Mouse (Mus musculus) heart, embryonic 13.5 days (tissue): Measurements from ENCODE around the gene Zfp672. TPM values are rescaled to one million over a fixed set of nuclear protein-coding genes. Genes with fewer than 3 reads are reported as not detected.

ENCODE experiments used
- ATAC-seq: fragments of 200-750 bp; cut with Nextera tagmentation; 2 replicates; pipeline ENCODE4 v1.8.0; 2017; ENCODE audit warnings: moderate TSS enrichment; ENCODE audit not compliant: insufficient number of reproducible peaks, low FRiP score, low TSS enrichment; ENCODE audit errors: extremely low read depth
- H3K27ac ChIP-seq: fragments of 300-500 bp; sonication (generic); replicated peaks from 2 replicates; pipeline ENCODE4 v1.5.1; 2015; ENCODE audit warnings: moderate library complexity, mild to moderate bottlenecking, inconsistent platforms
- H3K27me3 ChIP-seq: fragments of 300-500 bp; sonication (generic); replicated peaks from 2 replicates; pipeline ENCODE4 v1.6.1; 2015; ENCODE audit warnings: mild to moderate bottlenecking, inconsistent platforms
- H3K36me3 ChIP-seq: fragments of 300-500 bp; sonication (generic); 2 replicates; pipeline ENCODE4 v1.6.1; 2015; ENCODE audit warnings: mild to moderate bottlenecking, inconsistent platforms
- H3K4me1 ChIP-seq: fragments of 300-500 bp; sonication (generic); 2 replicates; pipeline ENCODE4 v1.6.1; 2015; ENCODE audit warnings: inconsistent platforms
- H3K4me2 ChIP-seq: fragments of 300-500 bp; sonication (generic); 2 replicates; pipeline ENCODE4 v1.6.1; 2015; ENCODE audit warnings: inconsistent platforms, mild to moderate bottlenecking, moderate library complexity
- H3K4me3 ChIP-seq: fragments of 300-500 bp; sonication (generic); 2 replicates; pipeline ENCODE4 v1.5.1; 2015; ENCODE audit warnings: moderate library complexity, mild to moderate bottlenecking, inconsistent platforms
- H3K9ac ChIP-seq: fragments of 300-500 bp; sonication (generic); 2 replicates; pipeline ENCODE4 v1.6.1; 2015; ENCODE audit warnings: inconsistent platforms, mild to moderate bottlenecking, moderate library complexity
- H3K9me3 ChIP-seq: fragments of 300-500 bp; sonication (generic); 2 replicates; pipeline ENCODE4 v1.6.1; 2016; ENCODE audit warnings: inconsistent platforms
- WGBS: fragments of 180-500 bp; shearing (Covaris S2); methylation state at CpG from one replicate; pipeline ENCODE4 v1.1.7; 2015; ENCODE audit warnings: mixed read lengths; 5-methylcytosine and 5-hydroxymethylcytosine counted together
- polyA plus RNA-seq: library from polyadenylated mRNA; unstranded; fragments of >200 nt; fragmentation: Nextera tagmentation; extraction: Ambion mirVana; gene quantifications from 2 replicates; pipeline ENCODE4 v1.2.1, GENCODE M21; 2015

Zfp672 gene
- polyA plus RNA-seq, 1 experiment from 2014 or later: 27.7 TPM

GRCm38 (mm10) chr11:58275756-58276155 lies 54.4 kb downstream of the Zfp672 start:
- ATAC-seq: no peak
- WGBS: 73% methylated on average over 4 of the region's 4 CpGs

DNA sequence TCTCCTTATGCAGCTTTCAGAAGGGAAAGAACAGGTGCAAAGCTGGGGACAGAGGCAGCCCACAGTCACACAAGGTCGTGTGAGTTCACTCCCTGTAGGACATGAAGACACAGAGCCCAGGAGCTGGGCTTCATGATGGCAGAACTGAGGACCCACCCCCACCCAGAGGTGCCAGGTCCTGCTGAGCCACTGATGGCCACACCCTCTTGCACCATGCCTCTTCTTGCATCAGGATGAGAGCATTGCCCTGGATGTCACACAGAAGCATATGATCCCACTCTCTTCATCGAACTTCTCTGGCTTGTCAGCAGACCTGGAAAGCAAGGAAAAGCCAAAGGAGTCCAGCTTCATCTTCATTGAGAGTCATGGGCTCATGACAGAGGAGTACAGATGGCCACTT lies 55.6 kb downstream of the Zfp672 start, which contains the start of gene 4930438A08Rik:
Gene 4930438A08Rik (plus strand): TSS at position 228 of the 400 bp plus-strand sequence.
- no peaks in the 10 kb centered on the region for H3K36me3 ChIP-seq
- no peak for ATAC-seq
- no peak within 1 kb of the TSS for H3K27ac ChIP-seq
- H3K4me2 ChIP-seq: no peak within 1 kb of the TSS
- peaks cover 39% of the 10 kb centered on the region for H3K27me3 ChIP-seq
- H3K9me3 ChIP-seq: no peaks in the 10 kb centered on the region
- no peak within 1 kb of the TSS for H3K4me3 ChIP-seq
- 60% methylated on average over 2 of the region's 2 CpGs for WGBS
- no peak within 1 kb of the TSS for H3K9ac ChIP-seq
- no peaks in the 10 kb centered on the region for H3K4me1 ChIP-seq

More at GRCm38 (mm10) chr11:58275756-58276155, 54.4 kb downstream of the Zfp672 start:
- H3K4me3 ChIP-seq: no peak overlapping the region
- H3K9me3 ChIP-seq: no peaks in the 10 kb centered on the region
- no peak overlapping the region for H3K4me2 ChIP-seq
- H3K4me1 ChIP-seq: no peaks in the 10 kb centered on the region
- no peak overlapping the region for H3K27ac ChIP-seq
- no peak overlapping the region for H3K9ac ChIP-seq
- peaks cover 38% of the 10 kb centered on the region for H3K27me3 ChIP-seq
- H3K36me3 ChIP-seq: no peaks in the 10 kb centered on the region

- no peak overlapping the region for H3K4me2 ChIP-seq
- 81% methylated on average over 3 of the region's 3 CpGs for WGBS
Measured at GRCm38 (mm10) chr11:58268285-58268684, 61.9 kb downstream of the Zfp672 start.

More at GRCm38 (mm10) chr11:58268285-58268684, 61.9 kb downstream of the Zfp672 start:
- Histone ChIP-seq H3K9me3 (no peaks in the 10 kb centered on the region), H3K36me3 (no peaks in the 10 kb centered on the region), H3K27me3 (peaks cover 11% of the 10 kb centered on the region; the same call in 1 of the 2 replicates), H3K9ac (no peak overlapping the region), H3K4me1 (no peaks in the 10 kb centered on the region), H3K4me3 (no peak overlapping the region), H3K27ac (no peak overlapping the region)
- ATAC-seq: no peak

Other genes with a start within 250 kb of the Zfp672 start
- gene Gm12248, start 237.2 kb downstream of the Zfp672 start, polyA plus RNA-seq: not detected in 2 replicates
- gene Cnot8, start 226.2 kb downstream of the Zfp672 start, polyA plus RNA-seq: 64.9 and 71.1 TPM in 2 replicates
- gene Gemin5, start 161.8 kb downstream of the Zfp672 start, polyA plus RNA-seq: 13.5 and 13.9 TPM in 2 replicates
- 103 and 114 TPM in 2 replicates for gene Mrpl22, start 158.7 kb downstream of the Zfp672 start, polyA plus RNA-seq
- 4.4 and 5.0 TPM in 2 replicates for gene Igtp, start 130.8 kb downstream of the Zfp672 start, polyA plus RNA-seq
- gene Irgm2, start 130.7 kb downstream of the Zfp672 start, polyA plus RNA-seq: 2.9 and 3.6 TPM in 2 replicates
- gene 4930438A08Rik, start 55.5 kb downstream of the Zfp672 start, polyA plus RNA-seq: not detected in 2 replicates
- 12.4 and 15.5 TPM in 2 replicates for gene Zfp692, start 23.3 kb downstream of the Zfp672 start, polyA plus RNA-seq
- gene Sh3bp5l, start 385 bp upstream of the Zfp672 start, polyA plus RNA-seq: 24.0 and 25.3 TPM in 2 replicates
- not detected in 2 replicates for gene Lypd8, start 48.7 kb upstream of the Zfp672 start, polyA plus RNA-seq
- gene 1810065E05Rik, start 90.8 kb upstream of the Zfp672 start, polyA plus RNA-seq: not detected in 2 replicates
- not detected in 2 replicates for gene Gm12253, start 102.2 kb upstream of the Zfp672 start, polyA plus RNA-seq
- gene Lypd9, start 122.6 kb upstream of the Zfp672 start, polyA plus RNA-seq: not detected in 2 replicates
- gene Olfr30, start 131.9 kb upstream of the Zfp672 start, polyA plus RNA-seq: not detected in 2 replicates
- gene Olfr332, start 162.2 kb upstream of the Zfp672 start, polyA plus RNA-seq: not detected in 2 replicates
- not detected in 2 replicates for gene Olfr331, start 172.2 kb upstream of the Zfp672 start, polyA plus RNA-seq
- not detected in 2 replicates for gene Olfr330, start 204.5 kb upstream of the Zfp672 start, polyA plus RNA-seq
- gene Olfr329-ps, start 216.1 kb upstream of the Zfp672 start, polyA plus RNA-seq: not detected in 2 replicates
- gene Olfr328, start 225.3 kb upstream of the Zfp672 start, polyA plus RNA-seq: 0.05 and 0.07 TPM in 2 replicates
- gene Olfr224, start 240.2 kb upstream of the Zfp672 start, polyA plus RNA-seq: not detected in 2 replicates
- not detected in 2 replicates for gene Olfr325, start 247.4 kb upstream of the Zfp672 start, polyA plus RNA-seq